Mouse (Mus musculus) CD4-positive, CD25-positive, alpha-beta regulatory T cell, adult 4 months (primary cell): ENCODE data around the gene Slc12a3. TPM values are rescaled to one million over a fixed set of nuclear protein-coding genes. Genes with fewer than 3 reads are reported as not detected.
"Not testable (repeated sequence)": the region's sequence is repeated elsewhere in the genome, so short reads cannot be mapped to it uniquely, and the experiment has no call there.

ENCODE experiments used
- ATAC-seq: one replicate; pipeline ENCODE4 v1.8.0; 2017
- polyA plus RNA-seq, 2 experiments: library from polyadenylated mRNA; unstranded; fragments of 100-300 nt; shearing (Covaris generic); gene quantifications; one replicate each; pipeline ENCODE4 v1.2.1; 2017

Gene Slc12a3
- polyA plus RNA-seq, 2 experiments from 2014 or later: 0.19 TPM; not detected in 1

DNA sequence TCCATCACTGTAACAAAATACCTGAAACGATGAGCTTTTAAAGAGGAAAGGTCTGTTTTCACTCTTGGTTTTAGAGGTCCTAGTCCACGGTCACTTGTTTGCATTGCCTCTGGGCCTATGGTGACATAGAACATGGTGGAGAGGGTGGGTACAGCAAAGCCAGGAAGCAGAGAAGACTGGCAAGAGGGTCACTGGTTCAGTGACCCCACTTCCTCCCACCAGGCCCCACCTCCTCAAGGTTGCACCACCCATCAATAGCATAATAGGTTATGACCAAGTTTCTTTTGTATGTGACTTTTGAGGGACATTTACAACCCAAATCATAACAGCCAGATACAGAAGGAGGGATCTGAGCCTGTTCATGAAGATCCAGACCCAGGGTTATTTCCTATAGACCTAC, 47.6 kb downstream of the Slc12a3 start:
- no peak for ATAC-seq

GRCm38 (mm10) chr8:94377031-94377430, 48.0 kb downstream of the Slc12a3 start:
- no peak for ATAC-seq

GRCm38 (mm10) chr8:94377714-94378205, 48.8 kb downstream of the Slc12a3 start:
- no peak for ATAC-seq

DNA sequence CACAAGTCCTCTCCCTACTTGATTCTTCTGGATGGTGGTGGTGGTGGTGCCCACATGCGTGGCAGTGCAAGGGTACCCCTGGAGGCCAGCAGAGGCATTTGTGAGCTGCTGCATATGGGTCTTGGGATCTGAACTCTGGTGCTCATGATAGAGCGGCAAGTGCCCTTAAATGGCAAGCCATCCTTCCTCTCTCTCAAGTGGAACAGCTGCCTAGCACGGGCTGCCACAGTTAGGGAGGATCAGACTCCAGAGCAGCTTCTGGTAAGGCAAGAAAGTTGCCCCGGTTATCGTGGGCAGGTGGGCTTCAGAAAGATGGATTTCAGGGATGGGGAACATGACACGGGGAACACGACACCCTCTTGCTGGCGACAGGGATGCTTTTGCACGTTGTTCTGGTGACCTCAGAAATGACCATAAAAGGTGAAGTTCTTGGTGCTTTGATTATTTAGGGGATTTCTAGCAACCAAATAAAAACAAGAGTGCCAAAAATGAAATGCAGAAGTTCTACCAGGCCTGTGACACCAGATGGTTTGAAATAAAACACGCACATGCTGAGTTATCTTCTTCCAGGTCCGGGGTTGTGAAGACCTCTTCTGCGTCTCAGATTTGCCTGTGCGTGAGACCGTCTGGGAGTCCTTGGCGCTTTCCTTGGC, 49.9 kb downstream of the Slc12a3 start:
- no peak for ATAC-seq

- ATAC-seq: no peak
These were observed 50.7 kb downstream of the Slc12a3 start for GRCm38 (mm10) chr8:94379686-94380085.

GRCm38 (mm10) chr8:94384166-94384565, 55.2 kb downstream of the Slc12a3 start:
- no peak for ATAC-seq

DNA sequence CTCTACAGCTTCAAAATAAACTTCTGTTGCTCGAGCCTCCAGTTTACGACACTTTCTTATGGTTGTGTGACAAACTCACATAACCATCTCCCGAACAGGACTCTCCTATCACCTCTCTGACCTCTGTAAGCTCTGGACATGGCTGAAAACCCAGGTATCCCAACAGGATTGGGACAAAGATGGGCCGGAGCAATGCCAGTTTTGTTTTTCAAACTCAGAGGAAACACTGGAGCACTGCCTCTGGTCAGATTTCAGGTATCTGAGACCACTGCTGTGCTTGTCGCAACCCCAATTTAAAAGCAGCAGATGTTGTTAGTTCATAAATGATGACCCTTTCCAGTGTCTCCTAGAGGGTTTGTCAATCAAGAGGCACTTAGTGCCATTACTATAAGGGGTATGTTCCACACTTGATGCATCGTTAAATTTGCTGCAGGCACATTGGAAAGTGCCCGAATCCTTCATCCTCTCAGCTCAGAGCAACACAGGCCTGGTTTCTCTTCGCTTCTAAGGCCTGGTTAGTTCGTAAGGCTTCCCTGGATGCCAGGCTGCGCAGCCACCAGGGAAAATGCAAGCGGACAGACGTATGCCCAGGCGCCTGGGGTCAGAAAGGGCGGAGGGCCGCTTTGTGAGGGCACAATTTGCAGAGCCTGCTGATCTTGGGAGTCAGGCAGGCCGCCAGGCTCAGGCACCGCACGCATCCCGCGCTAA, 56.7 kb downstream of the Slc12a3 start:
- peak; percentile 25 for ATAC-seq

GRCm38 (mm10) chr8:94386214-94387026, 57.4 kb downstream of the Slc12a3 start, which contains the start of gene Herpud1:
Herpud1 (plus strand) TSS chr8:94386438.
- ATAC-seq: peak; percentile 95

GRCm38 (mm10) chr8:94387027-94387684, 58.2 kb downstream of the Slc12a3 start:
- no peak for ATAC-seq

GRCm38 (mm10) chr8:94387785-94388184, 58.8 kb downstream of the Slc12a3 start:
- ATAC-seq: no peak

- no peak for ATAC-seq
These were observed 60.5 kb downstream of the Slc12a3 start for GRCm38 (mm10) chr8:94389531-94389930.

DNA sequence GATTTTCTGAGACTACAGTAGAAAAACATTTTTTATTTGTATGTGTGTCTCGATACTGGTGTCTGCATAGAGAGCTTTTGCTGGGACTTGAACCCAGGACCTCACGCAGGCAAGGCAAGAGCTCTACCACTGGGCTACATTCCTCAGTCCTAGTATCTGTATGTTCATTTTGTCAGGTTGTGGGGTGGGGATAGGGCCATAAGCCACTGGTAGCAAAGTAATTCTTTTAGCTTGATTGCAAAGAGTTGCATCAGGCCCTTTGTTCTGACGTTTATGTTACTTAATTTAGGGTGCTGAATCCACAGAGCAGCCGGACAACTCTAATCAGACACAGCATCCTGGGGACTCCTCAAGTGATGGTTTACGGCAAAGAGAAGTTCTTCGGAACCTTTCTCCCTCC, 61.4 kb downstream of the Slc12a3 start:
- no peak for ATAC-seq

GRCm38 (mm10) chr8:94390910-94391309, 61.9 kb downstream of the Slc12a3 start:
- no peak for ATAC-seq

- peak; percentile 28 for ATAC-seq
These were observed 63.1 kb downstream of the Slc12a3 start for GRCm38 (mm10) chr8:94392147-94392546.

DNA sequence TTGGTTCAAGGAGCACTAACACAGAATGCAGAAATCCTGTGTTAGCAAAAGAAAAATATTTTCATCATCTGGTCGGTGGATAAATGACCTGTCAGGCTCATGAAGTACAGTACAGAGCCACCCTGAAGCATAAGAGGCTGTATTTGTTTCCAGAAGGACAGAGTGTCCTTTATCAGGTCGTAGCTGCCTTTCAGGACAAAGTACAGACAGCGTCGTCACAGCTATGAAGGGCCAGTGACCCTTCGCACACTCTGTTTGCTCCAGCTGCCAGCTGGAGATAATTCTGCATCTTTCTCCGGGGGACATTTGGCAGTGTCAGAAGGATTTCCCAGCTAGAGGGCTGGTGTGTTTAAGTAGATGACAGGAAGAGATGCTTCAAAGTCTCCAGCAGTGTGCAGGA, 63.6 kb downstream of the Slc12a3 start:
- ATAC-seq: no peak

DNA sequence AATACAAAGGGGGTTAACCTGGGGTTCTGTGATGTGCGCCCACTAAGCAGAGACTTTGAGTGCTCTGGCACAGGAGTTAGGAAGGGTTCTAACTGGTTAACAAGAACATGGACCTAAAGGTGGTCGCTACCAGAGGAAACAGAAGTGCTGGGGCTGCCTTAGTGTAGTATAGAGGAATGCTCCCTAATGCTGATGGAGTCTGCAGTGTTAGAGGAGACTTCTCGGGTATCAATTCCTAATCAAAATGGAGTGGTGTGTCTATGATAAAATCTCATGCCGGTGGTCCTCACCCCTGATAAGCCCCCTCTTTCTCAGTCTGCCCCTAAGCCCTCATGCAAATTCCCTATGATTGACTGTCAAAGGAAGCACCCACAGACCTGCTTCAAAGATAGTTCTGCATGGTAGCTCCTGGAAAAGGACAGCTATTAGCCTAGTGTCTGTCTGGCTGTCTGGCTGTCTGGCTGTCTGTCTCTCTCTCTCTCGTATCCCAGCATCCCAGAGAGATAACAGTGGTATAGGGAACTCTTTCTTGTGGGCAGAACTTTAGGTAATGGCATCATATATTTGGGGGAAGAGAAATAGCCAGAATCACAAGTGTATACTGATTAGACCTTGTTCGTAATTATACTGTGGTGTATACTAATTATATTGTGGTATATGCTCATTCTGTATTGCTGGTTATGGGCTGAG, 67.0 kb downstream of the Slc12a3 start:
- ATAC-seq: no peak

DNA sequence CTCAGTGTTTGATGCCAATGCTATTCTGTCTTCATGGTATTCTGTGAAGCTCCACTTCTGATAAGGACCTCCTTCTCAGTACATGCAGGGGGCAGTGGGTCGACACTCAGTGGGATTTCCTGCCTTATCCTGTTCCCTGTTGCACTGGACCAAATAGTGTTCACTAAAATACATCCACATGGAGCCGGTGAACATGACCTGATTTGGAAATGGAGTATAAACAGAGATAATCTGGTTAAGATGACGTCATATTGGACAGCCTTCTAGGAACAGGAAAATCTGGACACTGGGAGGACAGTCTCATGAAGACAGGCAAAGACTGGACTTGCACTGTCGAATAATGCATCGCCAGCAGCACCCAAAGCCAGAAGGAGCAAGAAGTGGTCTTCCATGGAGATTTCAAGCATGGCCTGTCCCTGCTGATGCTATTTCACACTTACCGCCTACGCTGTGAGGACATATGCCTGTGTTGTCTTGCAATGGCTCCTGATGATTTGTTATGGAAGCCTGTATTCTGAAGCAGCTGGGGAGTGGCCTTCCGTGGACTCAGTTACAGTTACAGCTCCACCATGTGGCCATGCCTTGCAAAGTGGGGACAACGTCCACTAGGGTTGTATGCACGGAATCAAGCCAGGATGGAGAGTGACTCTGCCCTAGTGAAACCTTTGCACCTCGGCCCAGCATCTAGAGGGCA, 68.1 kb downstream of the Slc12a3 start:
- peak; percentile 64 for ATAC-seq

GRCm38 (mm10) chr8:94398587-94398986, 69.6 kb downstream of the Slc12a3 start:
- peak; percentile 82 for ATAC-seq

DNA sequence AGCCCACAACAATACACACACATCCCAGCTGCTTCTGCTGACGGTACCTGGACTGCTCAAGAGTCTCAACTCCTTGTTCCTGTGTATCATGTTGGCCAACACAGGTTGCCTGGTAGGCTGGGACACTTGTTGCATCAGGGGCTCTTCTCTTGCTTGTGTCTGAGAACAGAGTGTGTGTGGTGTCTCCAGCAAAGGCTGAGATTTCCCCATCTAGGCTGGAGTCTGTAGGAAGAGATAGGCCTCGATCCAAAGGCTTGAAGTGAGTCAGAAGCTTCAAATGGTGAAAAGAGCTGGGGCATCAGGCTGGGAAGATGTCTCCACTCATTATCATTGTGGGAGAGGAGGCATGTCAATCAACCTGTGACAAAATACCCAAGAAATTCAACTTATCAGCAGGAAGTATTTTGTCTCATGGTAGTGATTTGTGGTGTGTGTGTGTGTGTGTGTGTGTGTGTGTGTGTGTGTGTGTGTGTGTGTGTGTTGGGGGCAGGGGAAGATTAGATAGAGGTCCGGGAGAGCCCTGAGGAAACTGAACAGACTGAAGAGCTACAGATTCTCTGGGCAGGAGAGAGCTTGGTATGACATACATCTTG, 70.5 kb downstream of the Slc12a3 start:
- ATAC-seq: no peak

- ATAC-seq: not testable (repeated sequence)
These were observed 71.0 kb downstream of the Slc12a3 start for GRCm38 (mm10) chr8:94399957-94400356.
